Comparison of ENCODE assay signal across 28 mouse cellular contexts in the genomic region with DNA sequence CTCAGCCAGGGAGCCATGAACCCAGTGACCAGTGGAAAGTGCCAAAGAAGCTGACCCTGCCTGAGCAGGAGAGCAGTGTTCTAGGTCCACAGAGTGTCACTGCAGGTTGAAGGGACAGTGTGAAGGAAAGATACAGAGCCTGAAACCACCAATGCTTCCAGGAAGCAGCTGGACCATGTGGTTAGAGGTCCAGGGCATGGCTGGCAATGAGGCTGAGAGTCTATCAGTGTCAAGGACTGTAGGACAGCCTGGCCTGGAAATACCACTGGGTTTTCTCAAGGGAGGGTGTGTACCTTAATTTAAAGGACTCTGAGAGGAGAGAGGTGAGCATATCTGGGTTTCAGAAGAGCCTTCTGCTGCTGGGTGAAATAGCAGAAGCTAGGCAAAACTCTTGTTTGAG. TPM values are rescaled to one million over a fixed set of nuclear protein-coding genes. Genes with fewer than 3 reads are reported as not detected.
DNase-seq lines count a peak whose midpoint lies in the region; ATAC-seq and TF ChIP-seq lines count a peak whose summit lies in the region.
"Had no signal": no experiment of that assay in that cellular context is flagged by ENCODE, and none has a peak within 500 bp of the region (broad histone marks: within the 10 kb centered on the region; RNA-seq: fewer than 3 reads in every experiment).

No protein-coding gene starts in this region.

- no peak overlapping the region for H3K4me2 ChIP-seq in liver, embryonic 11.5 days
- H3K4me2 ChIP-seq in kidney, embryonic 15.5 days: no peak overlapping the region
- H3K4me2 ChIP-seq: embryonic facial prominence, embryonic 13.5 days; forebrain, embryonic 13.5 days; heart, embryonic 12.5 days; heart, embryonic 15.5 days; hindbrain, embryonic 13.5 days; intestine, embryonic 15.5 days had no signal

- DNase-seq in liver, adult 2 months (ENCODE audit: extremely low read depth, low read depth, low spot score): peak; percentile 21
- no peak for DNase-seq in liver, embryonic 11.5 days (ENCODE audit: low spot score)
- DNase-seq in kidney, postnatal 36 days: no peak
- DNase-seq in cerebellum, adult 2 months: no peak
- DNase-seq: adrenal gland, postnatal 14 days; cerebellum, adult 18-20 months; cerebellum, adult 9-11 months; cerebellum, postnatal 25 days; embryo, embryonic 11 days; forebrain, postnatal 0 days; gastrocnemius, postnatal 25 days; heart, postnatal 10 days; heart, postnatal 36 days had no signal

- no peak overlapping the region for H3K27ac ChIP-seq in liver, adult 2 months (replicated peaks; ENCODE audit: insufficient read depth, low read depth, low read length)
- no peak overlapping the region for H3K27ac ChIP-seq in liver, embryonic 11.5 days (ENCODE audit: low read depth, low read length)
- peak overlapping the region; percentile 93 for H3K27ac ChIP-seq in ES-Bruce4 (ENCODE audit: insufficient read depth, low read length)
- peak overlapping the region; percentile 34 for H3K27ac ChIP-seq in small intestine, adult 2 months (ENCODE audit: insufficient read depth, low read depth, low read length)
- no peak overlapping the region for H3K27ac ChIP-seq in kidney, embryonic 15.5 days
- no peak overlapping the region for H3K27ac ChIP-seq in cerebellum, adult 2 months (ENCODE audit: insufficient read depth, low read length)
- H3K27ac ChIP-seq: embryonic facial prominence, embryonic 10.5 days; embryonic facial prominence, embryonic 13.5 days; forebrain, embryonic 10.5 days; forebrain, embryonic 13.5 days; heart, embryonic 15.5 days; hindbrain, embryonic 10.5 days; hindbrain, embryonic 13.5 days; intestine, embryonic 15.5 days had no signal

- H3K79me2 ChIP-seq in liver, adult 2 months (ENCODE audit: control insufficient read depth, insufficient read depth, low read length): no peaks in the 10 kb centered on the region

- TF ChIP-seq CTCF in liver, adult 2 months (IDR thresholded peaks at IDR 0.05; ENCODE audit: low read depth, low read length): no peak
- TF ChIP-seq CTCF in ES-Bruce4 (IDR thresholded peaks at IDR 0.05; ENCODE audit: low read depth, low read length): no peak
- no peak for TF ChIP-seq CTCF in small intestine, adult 2 months (IDR thresholded peaks at IDR 0.05; ENCODE audit: extremely low read depth, insufficient read length, insufficient replicate concordance, low read depth, low read length)
- no peak for TF ChIP-seq CTCF in cerebellum, adult 2 months (IDR thresholded peaks at IDR 0.05; ENCODE audit: borderline replicate concordance, insufficient read depth, low read depth, low read length)

- ATAC-seq in liver, embryonic 11.5 days (replicated peaks; ENCODE audit: low FRiP score): no peak
- 0 out of 2 replicates have a peak, but pooled peaks have one; percentile 18 for ATAC-seq in common myeloid progenitor, adult 5-6 weeks (replicated peaks; ENCODE audit: low read depth, poor library complexity, severe bottlenecking)
- ATAC-seq in kidney, embryonic 15.5 days (replicated peaks; ENCODE audit: low FRiP score): no peak
- ATAC-seq: forebrain, embryonic 13.5 days; forebrain, postnatal 0 days; hindbrain, embryonic 16.5 days; intestine, embryonic 15.5 days had no signal

- no peaks in the 10 kb centered on the region for H3K36me3 ChIP-seq in liver, adult 2 months (ENCODE audit: control insufficient read depth, insufficient read depth, low read length)
- no peaks in the 10 kb centered on the region for H3K36me3 ChIP-seq in liver, embryonic 11.5 days (ENCODE audit: control insufficient read depth, insufficient read depth, low read length)
- no peaks in the 10 kb centered on the region for H3K36me3 ChIP-seq in ES-Bruce4 (ENCODE audit: control insufficient read depth, insufficient read depth, low read length, poor library complexity, severe bottlenecking)
- no peaks in the 10 kb centered on the region for H3K36me3 ChIP-seq in small intestine, adult 2 months (ENCODE audit: control insufficient read depth, insufficient read depth, low read length)
- no peaks in the 10 kb centered on the region for H3K36me3 ChIP-seq in kidney, embryonic 15.5 days
- H3K36me3 ChIP-seq: embryonic facial prominence, embryonic 10.5 days; embryonic facial prominence, embryonic 13.5 days; forebrain, embryonic 10.5 days; heart, embryonic 12.5 days; heart, embryonic 15.5 days; hindbrain, embryonic 10.5 days; hindbrain, embryonic 13.5 days; intestine, embryonic 15.5 days had no signal

- TF ChIP-seq EP300 in ES-Bruce4 (IDR thresholded peaks at IDR 0.05; ENCODE audit: insufficient read depth, low read depth, low read length): no peak

- no peak overlapping the region for H3K9ac ChIP-seq in liver, adult 2 months (ENCODE audit: low read depth, low read length)
- no peak overlapping the region for H3K9ac ChIP-seq in liver, embryonic 11.5 days (ENCODE audit: low read depth, low read length)
- no peak overlapping the region for H3K9ac ChIP-seq in ES-Bruce4 (ENCODE audit: low read depth, poor library complexity, severe bottlenecking)
- no peak overlapping the region for H3K9ac ChIP-seq in kidney, embryonic 15.5 days
- H3K9ac ChIP-seq: embryonic facial prominence, embryonic 13.5 days; forebrain, embryonic 13.5 days; forebrain, postnatal 0 days; heart, embryonic 12.5 days; heart, embryonic 15.5 days; hindbrain, embryonic 13.5 days; intestine, embryonic 15.5 days had no signal

- no peaks in the 10 kb centered on the region for H3K9me3 ChIP-seq in liver, embryonic 11.5 days (ENCODE audit: control insufficient read depth, low read length)
- no peaks in the 10 kb centered on the region for H3K9me3 ChIP-seq in ES-Bruce4 (replicated peaks; ENCODE audit: control insufficient read depth, insufficient read depth, low read length, poor library complexity, severe bottlenecking)
- no peaks in the 10 kb centered on the region for H3K9me3 ChIP-seq in kidney, embryonic 15.5 days (replicated peaks)
- H3K9me3 ChIP-seq: embryonic facial prominence, embryonic 10.5 days; embryonic facial prominence, embryonic 13.5 days; forebrain, embryonic 10.5 days; forebrain, embryonic 13.5 days; heart, embryonic 12.5 days; heart, embryonic 15.5 days; hindbrain, embryonic 10.5 days; hindbrain, embryonic 13.5 days; intestine, embryonic 15.5 days had no signal

- no peaks in the 10 kb centered on the region for H3K27me3 ChIP-seq in liver, adult 2 months (ENCODE audit: control insufficient read depth, insufficient read depth, low read length)
- no peaks in the 10 kb centered on the region for H3K27me3 ChIP-seq in liver, embryonic 11.5 days (replicated peaks; ENCODE audit: control insufficient read depth, insufficient read depth, low read length)
- H3K27me3 ChIP-seq in ES-Bruce4 (ENCODE audit: control insufficient read depth, insufficient read depth, low read length, poor library complexity, severe bottlenecking): no peaks in the 10 kb centered on the region
- H3K27me3 ChIP-seq in small intestine, adult 2 months (ENCODE audit: control insufficient read depth, insufficient read depth, low read length): no peaks in the 10 kb centered on the region
- H3K27me3 ChIP-seq in kidney, embryonic 15.5 days: no peaks in the 10 kb centered on the region
- H3K27me3 ChIP-seq in cerebellum, adult 2 months (ENCODE audit: control insufficient read depth, insufficient read depth, low read length): no peaks in the 10 kb centered on the region
- H3K27me3 ChIP-seq: CH12.LX; embryonic facial prominence, embryonic 13.5 days; forebrain, embryonic 13.5 days; heart, embryonic 12.5 days; heart, embryonic 15.5 days; hindbrain, embryonic 13.5 days; intestine, embryonic 15.5 days had no signal

- H3K4me1 ChIP-seq in liver, adult 2 months (ENCODE audit: control insufficient read depth, insufficient read depth, low read length): no peaks in the 10 kb centered on the region
- no peaks in the 10 kb centered on the region for H3K4me1 ChIP-seq in liver, embryonic 11.5 days (replicated peaks; ENCODE audit: control insufficient read depth, insufficient read depth, low read length)
- H3K4me1 ChIP-seq in ES-Bruce4 (ENCODE audit: control insufficient read depth, insufficient read depth, low read length): peaks cover 23% of the 10 kb centered on the region
- peaks cover 29% of the 10 kb centered on the region; the same call in 1 of the 2 replicates for H3K4me1 ChIP-seq in small intestine, adult 2 months (ENCODE audit: control insufficient read depth, insufficient read depth, insufficient read length, low read length)
- H3K4me1 ChIP-seq in kidney, embryonic 15.5 days: peaks cover 11% of the 10 kb centered on the region
- H3K4me1 ChIP-seq in cerebellum, adult 2 months (ENCODE audit: control insufficient read depth, insufficient read depth, low read length): no peaks in the 10 kb centered on the region; the same call in 1 of the 2 replicates
- H3K4me1 ChIP-seq: embryonic facial prominence, embryonic 13.5 days; forebrain, embryonic 13.5 days; intestine, embryonic 15.5 days had no signal

- no peak overlapping the region for H3K4me3 ChIP-seq in liver, adult 2 months (ENCODE audit: insufficient read depth, low read depth, low read length)
- no peak overlapping the region for H3K4me3 ChIP-seq in liver, embryonic 11.5 days (ENCODE audit: low read depth, low read length)
- H3K4me3 ChIP-seq in ES-Bruce4 (ENCODE audit: low read depth, low read length): no peak overlapping the region
- no peak overlapping the region for H3K4me3 ChIP-seq in small intestine, adult 2 months (ENCODE audit: low read depth, low read length)
- no peak overlapping the region for H3K4me3 ChIP-seq in kidney, embryonic 15.5 days (replicated peaks)
- no peak overlapping the region for H3K4me3 ChIP-seq in cerebellum, adult 2 months (replicated peaks; ENCODE audit: insufficient read depth, low read depth, low read length)
- H3K4me3 ChIP-seq: embryonic facial prominence, embryonic 10.5 days; embryonic facial prominence, embryonic 13.5 days; forebrain, embryonic 10.5 days; forebrain, embryonic 13.5 days; heart, embryonic 12.5 days; heart, embryonic 15.5 days; hindbrain, embryonic 10.5 days; hindbrain, embryonic 13.5 days; intestine, embryonic 15.5 days had no signal

- TF ChIP-seq POLR2A in liver, adult 2 months (IDR thresholded peaks at IDR 0.05; ENCODE audit: extremely low read depth, insufficient read depth, low read length): no peak
- TF ChIP-seq POLR2A in ES-Bruce4 (IDR thresholded peaks at IDR 0.05; ENCODE audit: insufficient read depth, low read length): no peak
- TF ChIP-seq POLR2A in small intestine, adult 2 months (IDR thresholded peaks at IDR 0.05; ENCODE audit: low read depth, low read length): no peak
- TF ChIP-seq POLR2A in cerebellum, adult 2 months (IDR thresholded peaks at IDR 0.05; ENCODE audit: borderline replicate concordance, insufficient read depth, low read length): no peak

RNA-seq across cellular contexts. Expression of gene Arntl, which starts 22.2 kb away (rescaled TPM):
- total RNA-seq in liver, adult 2 months (2014; rRNA removed): 1.3 and 2.2 TPM in 2 replicates
- polyA plus RNA-seq in liver, adult 2 months (2012; rRNA removed): 8.0 and 10.0 TPM in 2 replicates
- polyA plus RNA-seq in liver, embryonic 11.5 days (2014; fragmentation: Nextera tagmentation; extraction: Ambion mirVana): 8.4 and 9.5 TPM in 2 replicates
- 13.3 and 13.8 TPM in 2 replicates for polyA plus RNA-seq in ES-Bruce4 (2011; ENCODE audit: insufficient read depth, insufficient read length, low read depth, missing spikeins)
- total RNA-seq in common myeloid progenitor, adult 5-6 weeks (2017): 6.4 and 9.0 TPM in 2 replicates
- 4.2 and 11.0 TPM in 2 replicates for polyA plus RNA-seq in small intestine, adult 2 months (2012; rRNA removed)
- 9.3 and 10.1 TPM in 2 replicates for polyA plus RNA-seq in kidney, embryonic 15.5 days (2015; fragmentation: Nextera tagmentation; extraction: Ambion mirVana)
- 28.4 and 34.8 TPM in 2 replicates for polyA plus RNA-seq in cerebellum, adult 2 months (2012; rRNA removed)

Comparison
In these comparisons a context has a peak if more than half of its experiments do, and no peak if none do; other contexts are left out.
1. H3K27ac ChIP-seq: peak in ES-Bruce4 (single experiment) and small intestine, adult 2 months (single experiment); none in liver, adult 2 months (single experiment), liver, embryonic 11.5 days (single experiment), kidney, embryonic 15.5 days (single experiment) and cerebellum, adult 2 months (single experiment).